Mouse (Mus musculus) spleen, adult 18-20 months (tissue): Measurements from ENCODE around the gene F11r.

Source experiments
- DNase-seq, 2 experiments: peaks; one replicate each; pipeline ENCODE4 v3.0.0; 2022; ENCODE audit warnings: mixed read lengths in 2 of 2

The F11r gene

GRCm38 (mm10) chr1:171437264-171438013 is at the start of gene F11r:
F11r (plus strand) TSS chr1:171437535.
- DNase-seq, result peak; percentile 60 to 78

GRCm38 (mm10) chr1:171388376-171389102 is 48.8 kb upstream of the F11r start, which contains the start of gene Arhgap30:
Arhgap30 (plus strand) TSS chr1:171388954.
- peak; percentile 80 to 89 for DNase-seq

GRCm38 (mm10) chr1:171390101-171390500 is 47.2 kb upstream of the F11r start:
- DNase-seq, result peak; percentile 73 to 78

GRCm38 (mm10) chr1:171401821-171402220 is 35.5 kb upstream of the F11r start:
- no peak for DNase-seq

- DNase-seq, result no peak
Observed at GRCm38 (mm10) chr1:171402991-171403390, 34.3 kb upstream of the F11r start.

- no peak for DNase-seq
Observed at GRCm38 (mm10) chr1:171407263-171407662, 30.1 kb upstream of the F11r start.

- no peak for DNase-seq
Observed at GRCm38 (mm10) chr1:171410231-171410630, 27.1 kb upstream of the F11r start.

- DNase-seq, result peak; percentile 90 to 94
Observed at GRCm38 (mm10) chr1:171410947-171411484, 26.3 kb upstream of the F11r start, which contains the start of gene Usf1. Usf1 (plus strand) TSS chr1:171411313.

- DNase-seq, result no peak
Observed at GRCm38 (mm10) chr1:171411492-171411941, 25.8 kb upstream of the F11r start.

GRCm38 (mm10) chr1:171412001-171412441 is 25.3 kb upstream of the F11r start:
- DNase-seq, result peak; percentile 40 to 55

GRCm38 (mm10) chr1:171412446-171412845 is 24.9 kb upstream of the F11r start:
- DNase-seq, result no peak

- no peak for DNase-seq
Observed at GRCm38 (mm10) chr1:171413608-171414007, 23.7 kb upstream of the F11r start.

GRCm38 (mm10) chr1:171418660-171419059 is 18.7 kb upstream of the F11r start, which contains the start of gene Tstd1:
Tstd1 (plus strand) TSS chr1:171418872.
- DNase-seq, result no peak

- DNase-seq, result no peak
Observed at GRCm38 (mm10) chr1:171419291-171419882, 17.9 kb upstream of the F11r start.

GRCm38 (mm10) chr1:171419905-171420304 is 17.4 kb upstream of the F11r start:
- DNase-seq, result no peak

- no peak for DNase-seq
Observed at GRCm38 (mm10) chr1:171422504-171423095, 14.7 kb upstream of the F11r start.

GRCm38 (mm10) chr1:171424638-171425037 is 12.7 kb upstream of the F11r start:
- DNase-seq, result no peak

GRCm38 (mm10) chr1:171425126-171425525 is 12.2 kb upstream of the F11r start:
- no peak for DNase-seq

GRCm38 (mm10) chr1:171432158-171432557 is 5.2 kb upstream of the F11r start:
- no peak for DNase-seq

- no peak for DNase-seq
Observed at GRCm38 (mm10) chr1:171435288-171435814, 2.0 kb upstream of the F11r start.

GRCm38 (mm10) chr1:171435974-171436373 is 1.4 kb upstream of the F11r start:
- DNase-seq, result no peak

- DNase-seq, result no peak
Observed at GRCm38 (mm10) chr1:171438014-171438670, 807 bp downstream of the F11r start.
